Mouse (Mus musculus): ENCODE measurements around the gene Tas1r1.

Tas1r1 gene

GRCm38 (mm10) chr4:151985886-151986285 lies 52.5 kb downstream of the Tas1r1 start:
- DNase-seq, result peak; percentile 71 to 78

- DNase-seq, result peak in 1 of 2 experiments; percentile 32
These were observed 54.8 kb downstream of the Tas1r1 start for GRCm38 (mm10) chr4:151983560-151983959.

- DNase-seq, result peak in 1 of 2 experiments; percentile 22
These were observed 55.3 kb downstream of the Tas1r1 start for GRCm38 (mm10) chr4:151983043-151983442.

GRCm38 (mm10) chr4:151981363-151981762 lies 57.0 kb downstream of the Tas1r1 start:
- peak; percentile 88 to 91 for DNase-seq

GRCm38 (mm10) chr4:151980699-151981098 lies 57.7 kb downstream of the Tas1r1 start:
- DNase-seq, result peak in 1 of 2 experiments; percentile 40
